Mouse (Mus musculus) kidney, embryonic 14.5 days (tissue): ENCODE results near the gene Polr3h. TPM values are rescaled to one million over a fixed set of nuclear protein-coding genes. Genes with fewer than 3 reads are reported as not detected.

Experiments used
- ATAC-seq: fragments of 200-750 bp; cut with Nextera tagmentation; 2 replicates; pipeline ENCODE4 v1.8.0; 2017; ENCODE audit warnings: moderate number of reproducible peaks, mild to moderate bottlenecking, moderate TSS enrichment, moderate library complexity; ENCODE audit not compliant: low FRiP score, low TSS enrichment
- H3K27ac ChIP-seq: fragments of 300-500 bp; sonication (generic); 2 replicates; pipeline ENCODE4 v1.5.1; 2014; ENCODE audit warnings: low read depth, mild to moderate bottlenecking, low read length, moderate library complexity, mixed read lengths
- H3K27me3 ChIP-seq: fragments of 300-500 bp; sonication (generic); 2 replicates; pipeline ENCODE4 v1.6.1; 2014; ENCODE audit warnings: mild to moderate bottlenecking, low read length; ENCODE audit not compliant: control insufficient read depth, insufficient read depth
- H3K36me3 ChIP-seq: fragments of 300-500 bp; sonication (generic); 2 replicates; pipeline ENCODE4 v1.6.1; 2014; ENCODE audit warnings: low read length, mixed read lengths; ENCODE audit not compliant: control insufficient read depth, insufficient read depth
- H3K4me1 ChIP-seq: fragments of 300-500 bp; sonication (generic); 2 replicates; pipeline ENCODE4 v1.6.1; 2014; ENCODE audit warnings: low read length, mixed read lengths; ENCODE audit not compliant: control insufficient read depth, insufficient read depth
- H3K4me2 ChIP-seq: fragments of 300-500 bp; sonication (generic); replicated peaks from 2 replicates; pipeline ENCODE4 v1.6.1; 2014; ENCODE audit warnings: low read depth, mild to moderate bottlenecking, low read length
- H3K4me3 ChIP-seq: fragments of 300-500 bp; sonication (generic); 2 replicates; pipeline ENCODE4 v1.5.1; 2014; ENCODE audit warnings: mild to moderate bottlenecking, low read length
- H3K9ac ChIP-seq: fragments of 300-500 bp; sonication (generic); 2 replicates; pipeline ENCODE4 v1.6.1; 2014; ENCODE audit warnings: low read depth, mild to moderate bottlenecking, low read length, moderate library complexity
- H3K9me3 ChIP-seq: fragments of 300-500 bp; sonication (generic); 2 replicates; pipeline ENCODE4 v1.6.1; 2016; ENCODE audit warnings: low read length; ENCODE audit not compliant: control insufficient read depth
- WGBS: fragments of 180-500 bp; shearing (Covaris S2); extraction: QIAGEN DNeasy Blood & Tissue Kit; methylation state at CpG from one replicate; pipeline ENCODE4 v1.1.7; 2014; 5-methylcytosine and 5-hydroxymethylcytosine counted together
- polyA plus RNA-seq: library from polyadenylated mRNA; unstranded; fragments of >200 nt; fragmentation: Nextera tagmentation; extraction: Ambion mirVana; gene quantifications from 2 replicates; pipeline ENCODE4 v1.2.1, GENCODE M21; 2014

Gene Polr3h
- polyA plus RNA-seq, 1 experiment from 2014 or later, result 78.9 TPM

GRCm38 (mm10) chr15:81939157-81939715 lies 13.2 kb upstream of the Polr3h start:
- H3K27ac ChIP-seq, result no peak overlapping the region
- no peak overlapping the region for H3K9ac ChIP-seq
- no peak overlapping the region for H3K4me2 ChIP-seq
- H3K27me3 ChIP-seq, result no peaks in the 10 kb centered on the region
- H3K36me3 ChIP-seq, result no peaks in the 10 kb centered on the region
- H3K4me1 ChIP-seq, result peaks cover 28% of the 10 kb centered on the region
- WGBS, result 85% methylated on average over 10 of the region's 10 CpGs
- H3K9me3 ChIP-seq, result no peaks in the 10 kb centered on the region
- no peak overlapping the region for H3K4me3 ChIP-seq
- ATAC-seq, result no peak

- H3K9me3 ChIP-seq, result no peaks in the 10 kb centered on the region
- H3K4me1 ChIP-seq, result peaks cover 29% of the 10 kb centered on the region
- peak overlapping the region; percentile 62 for H3K4me2 ChIP-seq
- WGBS, result 35% methylated on average over 2 of the region's 2 CpGs
- H3K4me3 ChIP-seq, result peak overlapping the region; percentile 47; the same call in 1 of the 2 replicates
- no peaks in the 10 kb centered on the region for H3K27me3 ChIP-seq
- peak overlapping the region; percentile 18; the same call in 1 of the 2 replicates for H3K9ac ChIP-seq
- H3K27ac ChIP-seq, result no peak overlapping the region
- ATAC-seq, result peak; percentile 8; the same call in 1 of the 2 replicates
- no peaks in the 10 kb centered on the region for H3K36me3 ChIP-seq
Measured at GRCm38 (mm10) chr15:81938246-81938645, 12.2 kb upstream of the Polr3h start.

- peaks cover 30% of the 10 kb centered on the region for H3K4me1 ChIP-seq
- H3K9me3 ChIP-seq, result no peaks in the 10 kb centered on the region
- H3K36me3 ChIP-seq, result no peaks in the 10 kb centered on the region
- WGBS, result 5% methylated on average over 17 of the region's 19 CpGs
- H3K27me3 ChIP-seq, result no peaks in the 10 kb centered on the region
- peak overlapping the region; percentile 62 for H3K4me2 ChIP-seq
- peak overlapping the region; percentile 47 for H3K4me3 ChIP-seq
- H3K9ac ChIP-seq, result peak overlapping the region; percentile 46
- no peak; the same call in 1 of the 2 replicates for ATAC-seq
- H3K27ac ChIP-seq, result peak overlapping the region; percentile 60; the same call in 1 of the 2 replicates
Measured at GRCm38 (mm10) chr15:81937098-81937972, 11.3 kb upstream of the Polr3h start.

GRCm38 (mm10) chr15:81936679-81937078 lies 10.6 kb upstream of the Polr3h start, which contains the start of gene Csdc2:
Gene Csdc2 (plus strand): TSS chr15:81936759.
- Histone ChIP-seq H3K9ac (peak within 1 kb of the TSS; percentile 46), H3K4me3 (peak within 1 kb of the TSS; percentile 47), H3K36me3 (no peaks in the 10 kb centered on the region), H3K4me2 (peak within 1 kb of the TSS; percentile 62), H3K4me1 (peaks cover 30% of the 10 kb centered on the region), H3K9me3 (no peaks in the 10 kb centered on the region), H3K27me3 (no peaks in the 10 kb centered on the region), H3K27ac (peak within 1 kb of the TSS; percentile 60)
- WGBS, result 2% methylated on average over 12 of the region's 12 CpGs
- peak; percentile 49 for ATAC-seq

GRCm38 (mm10) chr15:81935869-81936637 lies 10.0 kb upstream of the Polr3h start:
- no peaks in the 10 kb centered on the region for H3K36me3 ChIP-seq
- H3K4me2 ChIP-seq, result peak overlapping the region; percentile 62
- peak overlapping the region; percentile 46; the same call in 1 of the 2 replicates for H3K9ac ChIP-seq
- 0 out of 2 replicates have a peak, but pooled peaks have one; percentile 10 for ATAC-seq
- WGBS, result 43% methylated on average over 6 of the region's 7 CpGs
- peaks cover 30% of the 10 kb centered on the region for H3K4me1 ChIP-seq
- no peaks in the 10 kb centered on the region for H3K27me3 ChIP-seq
- H3K27ac ChIP-seq, result peak overlapping the region; percentile 60
- no peaks in the 10 kb centered on the region for H3K9me3 ChIP-seq
- H3K4me3 ChIP-seq, result peak overlapping the region; percentile 47

GRCm38 (mm10) chr15:81933986-81934385 lies 7.9 kb upstream of the Polr3h start:
- H3K4me2 ChIP-seq, result no peak overlapping the region
- no peaks in the 10 kb centered on the region for H3K36me3 ChIP-seq
- no peaks in the 10 kb centered on the region for H3K9me3 ChIP-seq
- no peaks in the 10 kb centered on the region for H3K27me3 ChIP-seq
- ATAC-seq, result no peak
- H3K4me1 ChIP-seq, result peaks cover 30% of the 10 kb centered on the region
- no peak overlapping the region for H3K4me3 ChIP-seq
- no peak overlapping the region for H3K9ac ChIP-seq
- 79% methylated on average over 1 of the region's 1 CpGs for WGBS
- no peak overlapping the region for H3K27ac ChIP-seq

- Histone ChIP-seq H3K4me3 (no peak overlapping the region), H3K27ac (peak overlapping the region; percentile 66; the same call in 1 of the 2 replicates), H3K9me3 (no peaks in the 10 kb centered on the region), H3K27me3 (no peaks in the 10 kb centered on the region), H3K36me3 (no peaks in the 10 kb centered on the region), H3K4me2 (no peak overlapping the region), H3K4me1 (peaks cover 34% of the 10 kb centered on the region), H3K9ac (peak overlapping the region; percentile 32; the same call in 1 of the 2 replicates)
- peak; percentile 48 for ATAC-seq
- WGBS, result 6% methylated on average over 12 of the region's 12 CpGs
Measured at GRCm38 (mm10) chr15:81932951-81933470, 7.0 kb upstream of the Polr3h start.

GRCm38 (mm10) chr15:81928277-81928676 lies 2.2 kb upstream of the Polr3h start:
- H3K4me3 ChIP-seq, result no peak overlapping the region
- 33% methylated on average over 11 of the region's 11 CpGs for WGBS
- H3K9ac ChIP-seq, result no peak overlapping the region
- no peak overlapping the region; the same call in 1 of the 2 replicates for H3K4me2 ChIP-seq
- peaks cover 36% of the 10 kb centered on the region for H3K4me1 ChIP-seq
- no peak for ATAC-seq
- H3K9me3 ChIP-seq, result no peaks in the 10 kb centered on the region
- H3K36me3 ChIP-seq, result 0 out of 2 replicates have a peak, but pooled peaks cover 2% of the 10 kb centered on the region
- H3K27ac ChIP-seq, result peak overlapping the region; percentile 85
- no peaks in the 10 kb centered on the region for H3K27me3 ChIP-seq
